Mouse (Mus musculus): ENCODE measurements at regions not wholly inside any gene's neighbourhood (a gene's known extent, or its start where the extent isn't known, plus 50 kb on each side); places are given as distances from the start of the nearest gene placed in this dataset.

DNA sequence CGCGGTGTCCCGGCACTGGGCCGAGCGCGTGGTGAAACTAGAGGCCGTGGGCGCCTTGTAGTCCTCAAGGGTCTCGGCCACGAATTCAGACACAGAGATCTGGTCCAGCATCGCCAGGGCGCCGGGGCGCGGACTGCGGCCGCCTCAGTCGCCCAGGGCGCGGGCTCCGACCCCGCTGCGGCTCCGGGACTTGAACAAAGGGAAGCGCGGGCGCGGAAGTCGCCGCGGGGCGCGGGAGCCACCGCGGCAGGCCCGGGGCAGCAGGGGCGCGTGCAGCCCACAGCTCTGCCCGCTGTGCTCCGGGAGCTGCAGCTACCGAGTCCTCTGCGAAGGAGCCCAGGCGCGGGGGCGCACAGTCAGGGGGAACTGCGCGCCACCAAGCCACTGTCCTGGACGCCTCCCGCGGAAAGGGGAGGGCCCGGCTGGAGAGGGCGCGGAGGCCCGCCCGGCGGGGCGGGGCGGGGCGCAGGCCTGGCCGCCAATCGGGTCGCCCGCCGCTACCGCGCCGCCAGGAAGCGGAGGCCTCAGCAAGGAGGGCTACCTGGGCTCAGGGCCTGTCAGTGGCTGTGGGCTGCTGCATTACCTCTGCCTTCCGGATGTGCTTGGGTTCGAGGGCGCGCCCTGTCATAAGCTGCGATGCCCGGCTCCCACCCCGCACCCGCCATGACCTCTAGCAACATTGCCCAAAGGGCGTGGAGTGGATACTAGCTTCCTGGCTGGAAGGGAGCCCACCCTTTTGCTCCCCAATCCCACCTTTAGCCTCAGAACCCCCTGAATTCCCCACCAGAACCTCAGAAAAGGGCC, 155.2 kb upstream of the 9030624G23Rik start:
- peak; percentile 7 to 18 for DNase-seq

Measured in cerebellum, postnatal 10 days (tissue).